Mouse (Mus musculus) embryo, embryonic 11.5 days (tissue): ENCODE measurements at regions not wholly inside any gene's neighbourhood (a gene's known extent, or its start where the extent isn't known, plus 50 kb on each side); places are given as distances from the start of the nearest gene placed in this dataset.

Experiments
- DNase-seq: peaks from one replicate; pipeline ENCODE4 v3.0.0-alpha.2; 2012; ENCODE audit warnings: low read depth, low spot score

DNA sequence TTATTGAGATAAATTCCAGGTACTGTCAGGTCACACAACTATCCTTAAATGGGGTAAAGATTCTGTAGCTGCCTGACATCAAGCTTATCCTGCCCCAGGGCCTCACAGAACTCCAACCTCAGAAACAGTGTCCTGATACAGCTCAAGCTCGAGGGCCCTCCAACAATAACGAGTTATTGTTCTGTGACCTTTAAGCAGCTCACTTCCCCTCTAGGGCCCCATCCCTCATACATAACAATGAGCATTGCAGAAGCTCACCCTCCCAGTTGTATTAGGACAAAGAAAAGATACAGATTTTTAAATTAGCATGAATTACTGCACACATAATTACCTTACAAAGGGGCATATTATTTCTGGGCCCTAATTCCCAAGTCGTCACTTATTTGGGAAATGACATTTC lies 293.5 kb upstream of the Trpc7 start:
- no peak for DNase-seq

DNA sequence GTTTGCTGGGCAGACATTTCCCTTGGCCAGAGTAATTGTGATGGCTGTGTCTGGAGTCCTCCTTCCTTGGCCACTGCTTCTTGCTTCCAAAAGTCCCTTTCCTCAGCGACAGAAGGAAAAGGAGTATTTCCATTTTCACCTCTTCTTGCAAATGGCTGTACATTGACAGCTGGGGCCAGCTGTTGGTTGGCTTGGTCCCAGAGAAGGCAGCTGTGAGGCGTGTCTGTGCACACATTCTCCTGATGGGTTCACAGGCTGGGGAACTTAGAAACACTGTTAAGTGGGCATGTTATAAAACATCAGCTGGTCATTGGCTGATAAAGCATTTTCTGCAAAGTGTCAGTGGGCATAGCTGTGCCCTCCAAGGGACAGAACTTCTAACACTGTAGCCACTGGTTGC lies 290.4 kb upstream of the Trpc7 start:
- no peak for DNase-seq

DNA sequence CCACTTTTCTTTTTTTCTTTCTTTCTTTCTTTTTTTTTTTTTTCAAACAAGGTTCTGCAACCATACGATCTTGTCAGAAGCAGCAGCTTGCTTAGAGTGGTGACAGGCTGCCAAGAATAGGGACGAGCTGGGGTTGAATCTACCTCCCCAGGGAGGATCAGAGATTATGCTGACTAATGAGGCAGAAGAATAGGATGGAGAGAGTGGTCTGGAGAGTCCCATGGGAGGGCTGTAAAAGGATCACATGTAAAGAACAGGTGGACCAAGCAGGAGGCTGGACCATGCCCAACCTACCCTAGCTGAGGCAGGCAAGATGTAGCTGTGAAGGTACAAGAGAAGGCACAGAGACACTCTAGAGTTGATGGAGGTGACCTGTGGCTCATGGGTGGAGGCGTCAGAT lies 274.4 kb upstream of the Trpc7 start:
- DNase-seq: no peak

DNA sequence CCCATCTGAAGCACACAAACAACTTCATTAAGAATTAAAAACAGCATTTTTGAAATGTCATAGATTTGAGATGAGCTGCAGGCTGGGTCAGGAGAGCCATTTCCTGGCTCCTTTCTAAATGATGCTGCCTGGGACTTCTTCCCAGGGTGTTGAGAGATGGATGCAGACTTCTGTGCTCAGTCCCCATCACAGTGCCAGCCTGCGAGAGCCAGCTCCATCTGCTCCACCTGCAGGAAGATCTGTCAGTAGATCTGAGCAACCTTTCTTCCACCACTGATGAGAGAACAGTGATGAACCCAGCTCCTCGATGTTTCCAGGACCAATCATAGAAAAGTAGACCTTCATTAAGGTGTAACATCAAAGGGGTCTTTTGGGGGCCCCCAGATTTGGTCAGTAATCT lies 273.8 kb upstream of the Trpc7 start:
- no peak for DNase-seq

DNA sequence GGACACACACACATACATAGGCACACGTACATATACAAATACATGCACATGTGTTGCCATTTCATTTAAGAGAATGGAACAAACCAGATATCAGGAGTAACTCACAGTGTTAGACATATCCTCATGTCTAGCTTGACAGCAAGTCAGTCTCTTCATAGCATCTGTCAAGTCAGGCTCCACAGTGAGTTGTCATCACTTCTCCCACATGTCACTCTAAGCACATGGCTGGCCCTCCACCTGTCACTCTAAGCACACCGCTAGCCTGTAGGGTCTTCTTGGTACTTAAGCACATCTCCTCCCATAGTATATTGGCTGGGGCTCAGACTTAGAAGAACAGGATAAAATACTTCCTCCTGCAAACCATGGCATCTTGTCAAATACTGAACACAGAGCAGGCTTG lies 269.6 kb upstream of the Trpc7 start:
- no peak for DNase-seq

DNA sequence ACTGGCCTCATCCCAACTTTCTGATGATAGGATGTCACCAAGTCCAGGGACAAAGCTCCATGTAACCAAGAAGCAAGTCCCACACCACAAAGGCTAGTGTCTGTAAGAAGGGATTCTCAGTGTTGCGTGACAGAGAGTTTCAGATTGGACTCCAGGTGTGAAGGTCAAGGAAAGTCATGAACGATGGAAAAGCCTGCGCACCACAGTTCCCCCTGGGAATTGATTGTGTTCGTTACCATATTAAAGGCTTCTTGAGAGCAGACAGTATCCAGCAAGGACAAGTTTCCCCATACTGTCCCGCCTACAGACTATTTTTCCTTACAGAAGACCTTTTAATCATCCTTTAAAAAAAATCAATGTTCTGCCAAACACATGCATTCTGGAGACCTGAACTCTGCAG lies 257.0 kb upstream of the Trpc7 start:
- DNase-seq: no peak

DNA sequence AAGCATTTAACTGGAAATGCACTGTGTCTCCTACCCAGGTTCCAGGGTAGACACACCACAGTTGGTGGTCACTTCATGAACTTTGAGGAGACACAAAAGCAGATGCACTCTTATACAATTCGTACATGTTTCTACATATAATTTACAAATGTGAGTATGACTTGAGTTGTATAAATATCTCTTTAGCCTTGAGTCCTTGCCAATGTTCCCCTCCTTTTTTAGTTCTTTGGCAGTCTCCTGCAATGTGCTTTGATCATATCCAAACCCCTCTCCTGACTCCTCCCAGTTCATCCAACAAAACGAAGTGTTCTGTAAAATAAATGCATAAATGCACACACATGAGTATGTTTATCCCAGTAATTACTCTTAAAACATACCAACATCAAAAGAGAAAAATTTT lies 251.8 kb upstream of the Trpc7 start:
- no peak for DNase-seq

GRCm38 (mm10) chr13:57146708-57147107 lies 250.9 kb upstream of the Trpc7 start:
- no peak for DNase-seq

DNA sequence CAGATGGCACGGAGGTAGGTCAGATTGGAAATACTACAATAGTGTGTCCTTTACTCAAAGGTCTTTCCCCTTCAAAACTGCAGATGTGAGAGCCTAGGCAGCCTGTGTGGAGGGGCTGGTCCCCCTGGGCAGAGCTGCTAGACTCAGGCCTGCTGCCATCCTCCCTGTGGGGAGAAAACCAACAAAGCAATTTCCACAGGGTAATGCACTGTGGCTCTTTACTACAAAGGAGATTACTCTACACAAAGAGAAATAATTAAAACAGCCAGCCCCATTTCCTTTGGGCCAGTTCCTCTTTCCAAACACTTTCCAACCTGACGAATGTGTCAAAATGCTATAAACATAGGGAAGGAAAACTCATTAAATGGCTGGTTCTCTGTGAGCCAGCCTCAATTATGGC lies 250.0 kb upstream of the Trpc7 start:
- no peak for DNase-seq

GRCm38 (mm10) chr13:57142851-57143250 lies 247.1 kb upstream of the Trpc7 start:
- DNase-seq: no peak

DNA sequence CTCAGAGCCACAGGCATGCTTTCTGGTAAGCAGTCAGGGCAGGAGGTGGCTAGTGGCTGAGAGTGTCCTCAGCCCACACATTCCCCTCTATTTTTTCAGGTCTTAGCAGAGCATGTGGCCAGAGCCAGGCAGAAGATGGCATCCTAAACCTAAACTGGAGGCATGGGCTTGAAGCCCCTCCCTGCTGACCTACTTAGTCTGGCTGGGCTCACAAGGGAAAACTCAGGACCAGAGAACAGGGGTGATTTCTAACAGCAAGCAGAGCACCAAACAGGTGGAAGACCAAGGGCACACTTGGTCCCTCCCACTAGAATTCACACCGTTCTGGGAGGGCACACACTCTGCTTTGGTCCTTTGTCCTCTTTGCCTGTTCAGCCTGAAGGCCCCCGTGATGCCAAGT lies 246.6 kb upstream of the Trpc7 start:
- DNase-seq: no peak

DNA sequence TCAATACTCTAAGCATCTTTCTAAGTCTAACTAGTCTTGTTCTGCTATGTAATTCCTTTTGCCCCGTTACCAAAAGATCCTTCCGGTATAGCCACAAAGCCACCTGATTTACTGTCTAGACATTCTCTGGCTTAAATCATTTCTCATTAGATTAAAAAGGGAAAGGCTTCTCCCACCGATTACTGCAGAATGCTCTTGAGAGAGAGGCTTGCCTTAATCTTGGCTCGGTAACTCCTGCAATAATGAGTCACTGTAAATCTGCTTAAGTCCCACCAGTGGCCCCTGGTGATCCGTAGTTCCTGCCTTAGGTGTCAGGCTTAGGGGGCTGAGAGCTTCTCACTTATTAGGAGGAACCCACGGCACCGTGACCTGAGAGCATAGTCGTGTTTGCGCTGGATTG lies 220.1 kb upstream of the Trpc7 start:
- no peak for DNase-seq

- no peak for DNase-seq
Measured at GRCm38 (mm10) chr13:57107956-57108355, 212.2 kb upstream of the Trpc7 start.

- no peak for DNase-seq
Measured at GRCm38 (mm10) chr13:57099601-57100000, 203.8 kb upstream of the Trpc7 start.

DNA sequence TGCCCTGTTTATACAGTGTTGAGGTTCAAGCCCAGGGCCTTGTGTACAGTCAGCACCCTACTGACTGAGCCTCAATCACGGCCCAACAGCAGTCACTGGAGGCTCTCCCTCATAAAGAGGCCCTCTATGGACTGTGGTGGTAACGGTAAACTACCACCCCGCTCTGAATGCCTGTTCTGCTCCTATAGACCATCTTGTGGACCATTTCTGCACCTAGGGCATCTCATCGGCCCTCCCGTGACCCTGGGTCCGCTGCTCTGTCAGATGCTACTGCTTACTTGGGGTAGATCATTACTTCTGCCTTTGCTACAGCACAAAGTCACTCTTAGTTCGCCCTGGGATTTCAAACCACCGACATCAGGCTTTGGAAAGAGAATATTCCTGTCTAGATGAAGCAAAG lies 196.1 kb upstream of the Trpc7 start:
- DNase-seq: no peak

DNA sequence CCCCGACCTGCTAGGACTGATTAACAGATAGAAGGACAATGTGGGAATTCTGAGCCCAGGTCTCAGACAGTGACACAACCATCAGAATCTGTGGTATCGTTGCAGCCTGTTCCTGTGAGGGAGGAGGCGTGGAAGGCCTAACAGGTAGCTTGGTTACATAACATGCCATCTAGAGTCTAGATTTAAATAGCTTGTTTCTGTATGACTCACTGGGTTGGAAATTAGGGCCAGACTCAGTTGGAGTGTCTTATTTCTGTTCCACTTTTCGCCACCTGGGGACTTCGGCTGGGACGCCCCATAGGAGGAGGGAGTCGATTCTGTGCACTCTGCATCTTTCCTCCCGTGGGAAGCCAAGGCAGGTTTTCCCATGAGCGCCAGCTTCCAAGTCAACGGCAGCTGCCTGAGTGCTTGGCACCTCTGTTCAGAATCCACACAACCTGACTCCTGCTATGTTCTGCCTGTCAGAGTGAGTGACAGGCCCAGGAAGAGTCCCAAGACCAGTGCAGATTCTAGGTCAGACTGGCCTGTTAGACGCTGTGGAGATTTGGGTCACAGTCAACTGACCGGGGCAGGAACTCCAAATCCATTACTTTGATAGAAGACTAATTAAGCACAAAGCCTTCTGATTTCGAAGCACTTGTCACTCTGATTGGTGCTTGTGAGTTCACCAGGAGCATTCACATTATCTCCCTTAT lies 193.7 kb upstream of the Trpc7 start:
- DNase-seq: no peak

GRCm38 (mm10) chr13:57087966-57088365 lies 192.2 kb upstream of the Trpc7 start:
- DNase-seq: no peak

GRCm38 (mm10) chr13:57087398-57087797 lies 191.6 kb upstream of the Trpc7 start:
- no peak for DNase-seq

DNA sequence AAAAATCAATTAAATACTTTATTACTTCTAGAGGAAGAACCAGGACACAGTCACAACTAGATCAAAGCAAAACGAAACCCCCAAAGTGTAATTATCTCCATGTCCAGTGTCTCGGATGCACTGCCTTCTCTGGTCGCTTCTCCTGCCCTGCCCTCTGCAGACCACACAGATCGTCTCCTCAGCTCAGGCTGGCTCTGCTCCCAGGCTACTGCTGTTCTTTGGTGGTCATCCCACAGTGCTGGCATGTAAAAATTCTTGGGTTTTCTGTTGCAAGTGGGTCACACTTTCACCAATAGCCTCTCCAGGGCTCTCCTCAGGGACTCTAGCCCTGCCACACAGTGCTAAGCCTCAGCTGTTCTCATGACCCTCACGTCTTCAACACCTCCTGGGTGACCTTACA lies 188.0 kb upstream of the Trpc7 start:
- no peak for DNase-seq

DNA sequence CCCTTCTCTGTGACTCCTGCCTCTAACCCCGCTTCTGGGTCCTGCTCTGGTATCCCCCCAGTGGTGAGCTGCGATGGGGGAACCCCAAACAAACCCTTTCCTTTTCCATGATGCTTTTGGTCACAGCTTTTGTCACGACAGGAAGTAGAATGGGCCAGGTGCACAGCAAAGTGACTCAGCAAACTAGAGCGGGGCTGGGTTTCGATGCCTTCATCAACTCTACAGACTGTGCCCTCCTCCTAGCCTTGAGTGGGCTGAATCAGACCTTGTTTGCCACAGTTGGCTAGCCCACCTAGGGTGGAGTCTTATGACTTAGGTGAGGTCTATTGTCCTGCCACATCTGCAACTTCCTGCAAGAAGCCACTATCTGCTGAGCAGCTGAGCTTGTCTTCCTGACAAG lies 174.7 kb upstream of the Trpc7 start:
- DNase-seq: no peak

DNA sequence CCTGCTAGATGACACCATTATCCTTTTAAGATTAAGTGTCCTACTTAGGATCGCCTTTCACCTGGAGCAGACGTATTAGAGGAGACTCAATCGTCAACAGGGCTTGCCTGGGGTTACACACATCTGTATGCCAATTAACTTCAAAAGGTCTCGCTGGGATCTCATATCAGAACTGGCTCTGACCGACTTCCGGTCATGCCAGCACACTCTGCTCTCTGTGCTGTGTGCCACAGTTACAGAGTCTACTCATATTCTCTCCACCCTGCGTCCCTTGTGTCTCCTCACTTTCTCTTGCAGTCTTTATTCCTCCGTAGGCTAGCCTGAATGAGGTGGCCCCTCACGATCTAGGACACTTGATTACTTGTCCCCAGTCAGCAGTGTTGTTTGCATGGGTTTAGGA lies 165.9 kb upstream of the Trpc7 start:
- no peak for DNase-seq

DNA sequence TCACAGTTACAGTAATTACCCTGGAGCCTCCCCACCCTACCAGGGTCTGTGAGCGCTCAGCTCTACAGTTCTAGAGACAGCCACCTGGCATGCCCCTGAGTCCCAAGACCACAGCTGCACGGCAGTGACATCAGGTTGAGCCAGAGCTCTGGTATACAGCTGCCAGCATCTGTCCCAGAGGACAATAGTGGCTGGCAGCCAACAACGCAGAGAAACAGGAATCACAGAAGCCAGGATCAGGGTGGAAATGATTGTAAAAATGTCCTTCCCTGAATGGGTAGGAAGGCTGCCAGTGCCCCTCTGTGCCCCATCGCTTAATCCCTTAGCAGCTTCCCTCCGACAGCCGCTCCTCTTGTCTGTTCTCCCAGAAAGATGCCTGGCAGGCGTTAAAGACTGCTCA lies 165.3 kb upstream of the Trpc7 start:
- DNase-seq: no peak

DNA sequence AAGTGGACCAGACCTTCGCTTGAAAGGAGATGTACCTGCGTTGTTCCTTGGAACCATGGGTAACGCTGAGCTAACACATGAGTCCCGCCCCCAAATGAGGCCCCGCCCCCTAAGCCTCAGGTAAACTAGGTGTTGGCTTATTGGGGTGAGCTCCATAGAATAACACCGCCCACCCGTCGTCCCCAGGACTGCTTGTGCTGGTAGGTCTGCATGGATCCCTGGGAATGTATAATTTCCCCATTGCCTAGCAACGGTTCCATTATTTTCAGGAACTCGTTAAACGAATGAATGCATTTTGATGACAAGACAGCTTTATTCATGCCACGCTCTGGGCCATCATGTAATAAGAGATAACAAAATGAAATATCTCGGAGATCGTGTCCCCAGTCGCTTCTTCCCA lies 161.0 kb upstream of the Trpc7 start:
- no peak for DNase-seq
